Mouse (Mus musculus): ENCODE data around the gene Ugt1a6a. TPM values are rescaled to one million over a fixed set of nuclear protein-coding genes. Genes with fewer than 3 reads are reported as not detected.
"Not testable (repeated sequence)": the region's sequence is repeated elsewhere in the genome, so short reads cannot be mapped to it uniquely, and the experiment has no call there.

The Ugt1a6a gene
- polyA plus RNA-seq, 1 experiment from 2014 or later = not detected

DNA sequence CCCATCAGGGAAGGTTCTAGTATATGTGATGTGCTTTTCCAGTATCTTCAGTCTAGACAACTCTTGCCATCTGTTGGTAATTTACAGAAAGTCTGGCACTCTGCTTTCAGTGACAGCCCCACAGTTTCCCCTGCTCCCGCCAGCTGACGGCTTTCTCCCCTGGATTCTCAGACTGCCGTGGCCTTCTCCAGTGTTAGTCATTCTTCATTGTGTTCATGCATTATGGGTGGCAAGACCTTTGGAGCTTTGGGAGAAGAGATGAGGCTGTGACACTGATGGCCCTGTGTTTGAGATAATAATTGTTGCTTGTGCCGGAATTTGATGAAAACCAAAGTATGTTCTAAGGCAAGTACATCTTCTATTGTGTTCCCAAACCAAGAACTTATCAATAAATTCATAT, 84.0 kb downstream of the Ugt1a6a start:
- Histone ChIP-seq H3K4me1 (ENCODE audit: control insufficient read depth, insufficient read depth, low read length) (no peaks in the 10 kb centered on the region), H3K4me3 (ENCODE audit: low read depth, low read length) (no peak overlapping the region), H3K27ac (ENCODE audit: low read depth, low read length) (no peak overlapping the region), H3K9me3 (ENCODE audit: control insufficient read depth, low read length) (peaks cover 41% of the 10 kb centered on the region), H3K4me2 (ENCODE audit: low read depth) (no peak overlapping the region), H3K9ac (ENCODE audit: low read length) (no peak overlapping the region), H3K27me3 (ENCODE audit: control insufficient read depth, insufficient read depth, low read length) (no peaks in the 10 kb centered on the region), H3K36me3 (ENCODE audit: control insufficient read depth, insufficient read depth, low read length) (no peaks in the 10 kb centered on the region)
- DNase-seq (ENCODE audit: low spot score) = peak; percentile 12
- 53% methylated on average over 4 of the region's 4 CpGs for WGBS
- ATAC-seq (ENCODE audit: insufficient read depth, low FRiP score, low TSS enrichment) = no peak

DNA sequence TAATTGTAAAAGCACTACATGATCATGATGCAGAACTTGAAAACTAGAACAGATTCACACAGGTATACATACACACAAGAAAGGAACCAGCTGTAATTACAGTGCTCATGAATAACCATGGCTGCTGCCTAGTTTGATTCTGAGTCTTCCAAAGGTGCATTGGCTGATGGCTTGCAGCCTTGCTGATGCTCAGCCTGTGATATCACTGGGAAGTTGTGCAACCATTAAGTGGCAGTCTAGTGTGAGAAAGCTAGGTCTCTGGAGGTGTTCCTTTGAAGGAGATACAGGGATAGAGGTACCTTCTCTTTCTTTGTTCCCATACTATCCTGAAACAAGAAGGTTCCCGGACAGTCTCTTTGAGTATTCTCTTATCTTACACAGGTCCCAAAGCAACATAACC, 84.4 kb downstream of the Ugt1a6a start:
- WGBS = 21% methylated on average over 1 of the region's 1 CpGs
- Histone ChIP-seq H3K36me3 (ENCODE audit: control insufficient read depth, insufficient read depth, low read length) (no peaks in the 10 kb centered on the region), H3K4me3 (ENCODE audit: low read depth, low read length) (no peak overlapping the region), H3K4me2 (ENCODE audit: low read depth) (no peak overlapping the region), H3K9me3 (ENCODE audit: control insufficient read depth, low read length) (peaks cover 36% of the 10 kb centered on the region), H3K9ac (ENCODE audit: low read length) (no peak overlapping the region), H3K27me3 (ENCODE audit: control insufficient read depth, insufficient read depth, low read length) (no peaks in the 10 kb centered on the region), H3K27ac (ENCODE audit: low read depth, low read length) (no peak overlapping the region), H3K4me1 (ENCODE audit: control insufficient read depth, insufficient read depth, low read length) (no peaks in the 10 kb centered on the region)
- DNase-seq (ENCODE audit: low spot score) = peak; percentile 10
- ATAC-seq (ENCODE audit: insufficient read depth, low FRiP score, low TSS enrichment) = no peak

DNA sequence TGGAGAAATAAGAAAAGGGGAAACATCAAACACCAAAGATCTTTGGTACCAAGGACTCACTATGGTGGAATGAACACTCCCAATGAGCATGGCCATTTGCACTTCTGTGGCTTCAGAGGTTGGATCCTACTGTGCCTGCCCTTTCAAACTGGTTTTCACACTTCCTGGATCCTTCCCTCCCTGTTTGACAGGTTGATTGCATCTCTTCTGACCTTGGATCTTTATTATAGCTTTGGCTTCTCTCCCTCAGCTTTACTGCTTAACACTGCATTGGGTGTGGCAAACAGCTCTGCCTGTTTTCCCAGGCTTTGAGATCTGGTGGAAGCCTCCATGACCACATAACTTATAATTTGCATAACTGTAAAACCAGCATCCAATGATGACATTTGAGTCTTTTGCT, 85.7 kb downstream of the Ugt1a6a start:
- Histone ChIP-seq H3K36me3 (ENCODE audit: control insufficient read depth, insufficient read depth, low read length) (no peaks in the 10 kb centered on the region), H3K4me3 (ENCODE audit: low read depth, low read length) (no peak overlapping the region), H3K4me2 (ENCODE audit: low read depth) (no peak overlapping the region), H3K27me3 (ENCODE audit: control insufficient read depth, insufficient read depth, low read length) (no peaks in the 10 kb centered on the region), H3K4me1 (ENCODE audit: control insufficient read depth, insufficient read depth, low read length) (no peaks in the 10 kb centered on the region), H3K27ac (ENCODE audit: low read depth, low read length) (no peak overlapping the region), H3K9ac (ENCODE audit: low read length) (no peak overlapping the region), H3K9me3 (ENCODE audit: control insufficient read depth, low read length) (peaks cover 27% of the 10 kb centered on the region)
- DNase-seq (ENCODE audit: low spot score) (peak; percentile 11), ATAC-seq (ENCODE audit: insufficient read depth, low FRiP score, low TSS enrichment) (no peak)

DNA sequence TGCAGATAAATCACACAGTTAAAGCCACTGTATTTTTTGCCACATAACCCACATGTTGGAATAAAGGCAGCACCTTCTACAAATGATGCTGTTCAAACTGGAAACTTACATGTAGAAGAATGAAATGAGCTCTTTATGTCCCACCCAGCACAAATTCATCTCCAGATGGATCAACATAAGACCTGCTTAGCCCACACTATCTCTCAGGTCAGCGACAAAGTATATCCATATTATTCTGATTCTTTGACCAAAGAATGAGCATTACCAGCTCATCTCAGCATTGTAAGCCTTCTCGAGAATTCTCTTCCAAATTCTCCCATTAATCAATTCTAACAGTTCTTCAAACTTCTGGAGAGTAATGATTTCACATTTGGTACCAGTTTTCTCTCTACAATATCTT, 87.6 kb downstream of the Ugt1a6a start:
- peaks cover 29% of the 10 kb centered on the region for H3K9me3 ChIP-seq (ENCODE audit: control insufficient read depth, low read length)
- no peak overlapping the region for H3K4me3 ChIP-seq (ENCODE audit: low read depth, low read length)
- H3K4me2 ChIP-seq (ENCODE audit: low read depth) = no peak overlapping the region
- no peak overlapping the region for H3K27ac ChIP-seq (ENCODE audit: low read depth, low read length)
- H3K27me3 ChIP-seq (ENCODE audit: control insufficient read depth, insufficient read depth, low read length) = no peaks in the 10 kb centered on the region
- DNase-seq (ENCODE audit: low spot score) = no peak
- WGBS = 55% methylated on average over 2 of the region's 2 CpGs
- no peak overlapping the region for H3K9ac ChIP-seq (ENCODE audit: low read length)
- no peaks in the 10 kb centered on the region for H3K4me1 ChIP-seq (ENCODE audit: control insufficient read depth, insufficient read depth, low read length)
- no peaks in the 10 kb centered on the region for H3K36me3 ChIP-seq (ENCODE audit: control insufficient read depth, insufficient read depth, low read length)
- ATAC-seq (ENCODE audit: insufficient read depth, low FRiP score, low TSS enrichment) = no peak

DNA sequence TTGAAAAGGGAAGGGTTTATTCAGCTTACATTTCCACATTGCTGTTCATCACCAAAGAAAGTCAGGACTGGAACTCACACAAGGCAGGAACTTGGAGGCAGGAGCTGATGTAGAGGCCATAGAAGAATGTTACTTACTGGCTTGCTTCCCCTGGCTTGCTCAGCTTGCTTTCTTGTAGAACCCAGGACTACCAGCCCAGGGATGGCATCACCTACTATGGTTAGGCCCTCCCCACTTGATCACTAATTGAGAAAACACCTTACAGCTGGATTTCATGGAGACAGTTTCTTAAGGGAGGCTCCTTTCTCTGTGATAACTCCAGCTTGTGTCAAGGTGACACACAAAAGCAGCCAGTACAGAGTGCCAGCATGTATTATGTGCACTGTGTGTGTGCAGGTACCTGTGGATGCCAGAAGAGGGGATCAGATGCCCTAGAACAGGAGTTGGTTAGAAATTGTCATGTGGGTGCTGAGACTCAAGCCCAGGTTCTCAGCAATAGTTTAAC, 88.5 kb downstream of the Ugt1a6a start:
- H3K9ac ChIP-seq (ENCODE audit: low read length); H3K4me1 ChIP-seq (ENCODE audit: control insufficient read depth, insufficient read depth, low read length): not testable (repeated sequence)
- peak; percentile 8 for DNase-seq (ENCODE audit: low spot score)

DNA sequence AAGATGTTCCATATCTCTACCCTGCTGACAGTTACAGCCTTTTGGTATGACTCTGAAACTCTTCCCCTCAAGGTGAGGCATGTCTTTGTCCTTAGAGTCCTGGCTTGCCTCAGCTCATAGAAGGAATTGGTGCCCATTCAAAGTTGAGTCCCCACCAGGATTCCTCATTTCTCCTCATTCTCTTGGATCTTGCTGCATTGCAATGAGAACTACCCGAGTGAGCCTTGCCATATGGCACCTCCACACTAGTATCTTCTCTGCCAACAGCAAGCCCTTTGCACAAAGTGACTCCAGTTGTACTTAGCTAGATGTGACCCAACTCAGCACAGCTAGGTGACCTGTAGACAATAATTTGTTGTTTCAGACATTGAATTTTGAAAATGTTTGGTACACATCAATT, 89.0 kb downstream of the Ugt1a6a start:
- peak; percentile 10 for DNase-seq (ENCODE audit: low spot score)
- Histone ChIP-seq H3K27ac (ENCODE audit: low read depth, low read length) (no peak overlapping the region), H3K9me3 (ENCODE audit: control insufficient read depth, low read length) (peaks cover 38% of the 10 kb centered on the region), H3K4me1 (ENCODE audit: control insufficient read depth, insufficient read depth, low read length) (no peaks in the 10 kb centered on the region), H3K4me3 (ENCODE audit: low read depth, low read length) (no peak overlapping the region), H3K4me2 (ENCODE audit: low read depth) (no peak overlapping the region), H3K9ac (ENCODE audit: low read length) (no peak overlapping the region), H3K27me3 (ENCODE audit: control insufficient read depth, insufficient read depth, low read length) (no peaks in the 10 kb centered on the region), H3K36me3 (ENCODE audit: control insufficient read depth, insufficient read depth, low read length) (no peaks in the 10 kb centered on the region)
- no peak for ATAC-seq (ENCODE audit: insufficient read depth, low FRiP score, low TSS enrichment)
- WGBS = 64% methylated on average over 1 of the region's 1 CpGs

More for the DNA sequence above, 88.5 kb downstream of the Ugt1a6a start:
- H3K27ac ChIP-seq (ENCODE audit: low read depth, low read length); H3K4me2 ChIP-seq (ENCODE audit: low read depth); H3K36me3 ChIP-seq (ENCODE audit: control insufficient read depth, insufficient read depth, low read length); H3K4me3 ChIP-seq (ENCODE audit: low read depth, low read length); H3K27me3 ChIP-seq (ENCODE audit: control insufficient read depth, insufficient read depth, low read length); ATAC-seq (ENCODE audit: insufficient read depth, low FRiP score, low TSS enrichment): not testable (repeated sequence)
- H3K9me3 ChIP-seq (ENCODE audit: control insufficient read depth, low read length) = peaks cover 33% of the 10 kb centered on the region

DNA sequence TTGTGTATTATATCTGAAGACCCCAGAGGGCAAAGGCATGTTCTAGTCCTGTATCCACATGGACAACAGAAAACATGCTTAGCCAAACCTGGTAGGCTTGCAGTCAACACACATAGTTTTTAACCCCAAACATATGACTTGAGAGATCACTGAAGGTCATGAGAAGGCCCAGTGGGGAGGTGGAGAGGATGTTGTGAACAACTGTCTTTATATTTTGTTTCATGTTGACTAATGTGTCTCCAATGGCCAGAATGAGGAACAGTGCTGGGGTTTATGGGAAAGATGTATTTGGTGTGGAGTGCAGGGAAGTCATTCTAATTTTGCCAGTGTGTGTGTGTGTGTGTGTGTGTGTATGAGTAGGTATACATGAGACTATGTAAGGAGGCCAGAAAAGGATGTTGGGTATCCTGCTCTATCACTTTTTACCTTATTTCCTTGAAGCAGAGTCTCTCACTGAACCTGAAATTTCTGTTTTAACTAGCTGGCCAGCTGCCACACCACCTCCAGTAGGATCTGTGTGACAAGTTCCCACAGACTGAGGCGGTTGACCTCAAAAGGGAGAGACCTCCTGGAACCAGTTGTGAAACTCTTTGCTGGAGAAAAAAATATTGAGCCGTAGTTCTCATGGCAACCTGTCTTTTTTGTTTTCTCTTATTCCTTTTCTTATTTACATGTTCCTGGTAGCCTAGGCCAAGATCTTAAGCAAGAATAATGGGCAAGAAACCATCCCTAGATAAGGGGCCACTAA, 89.6 kb downstream of the Ugt1a6a start:
- Histone ChIP-seq H3K9ac (ENCODE audit: low read length) (no peak overlapping the region), H3K27me3 (ENCODE audit: control insufficient read depth, insufficient read depth, low read length) (no peaks in the 10 kb centered on the region), H3K9me3 (ENCODE audit: control insufficient read depth, low read length) (peaks cover 40% of the 10 kb centered on the region), H3K36me3 (ENCODE audit: control insufficient read depth, insufficient read depth, low read length) (no peaks in the 10 kb centered on the region), H3K27ac (ENCODE audit: low read depth, low read length) (no peak overlapping the region), H3K4me1 (ENCODE audit: control insufficient read depth, insufficient read depth, low read length) (no peaks in the 10 kb centered on the region), H3K4me3 (ENCODE audit: low read depth, low read length) (no peak overlapping the region), H3K4me2 (ENCODE audit: low read depth) (no peak overlapping the region)
- DNase-seq (ENCODE audit: low spot score) (no peak), ATAC-seq (ENCODE audit: insufficient read depth, low FRiP score, low TSS enrichment) (no peak)
- WGBS = 72% methylated on average over 2 of the region's 2 CpGs

DNA sequence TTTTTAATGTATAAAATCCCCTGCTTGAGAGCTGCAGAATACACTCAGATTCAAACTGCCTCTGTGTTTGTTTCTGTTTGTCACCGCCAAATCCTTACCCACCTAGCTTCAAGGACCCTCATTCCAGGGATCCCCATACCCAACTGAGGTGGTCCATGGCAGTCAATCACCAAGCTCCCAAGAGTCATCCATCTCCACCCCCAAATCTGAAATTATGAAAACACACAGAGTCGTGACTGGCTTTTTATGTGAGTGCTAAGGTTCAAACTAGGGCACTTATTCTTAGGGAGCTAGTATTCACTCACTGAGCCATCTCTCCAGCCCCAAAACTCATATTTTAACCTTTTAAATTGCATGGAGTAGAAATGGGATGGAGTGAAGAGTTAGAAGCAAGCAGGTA, 90.7 kb downstream of the Ugt1a6a start:
- WGBS = 49% methylated on average over 2 of the region's 2 CpGs
- H3K27me3 ChIP-seq (ENCODE audit: control insufficient read depth, insufficient read depth, low read length); H3K4me3 ChIP-seq (ENCODE audit: low read depth, low read length); ATAC-seq (ENCODE audit: insufficient read depth, low FRiP score, low TSS enrichment); H3K4me2 ChIP-seq (ENCODE audit: low read depth); H3K27ac ChIP-seq (ENCODE audit: low read depth, low read length); H3K9ac ChIP-seq (ENCODE audit: low read length); H3K4me1 ChIP-seq (ENCODE audit: control insufficient read depth, insufficient read depth, low read length); H3K36me3 ChIP-seq (ENCODE audit: control insufficient read depth, insufficient read depth, low read length); DNase-seq (ENCODE audit: low spot score): not testable (repeated sequence)
- peaks cover 51% of the 10 kb centered on the region for H3K9me3 ChIP-seq (ENCODE audit: control insufficient read depth, low read length)

DNA sequence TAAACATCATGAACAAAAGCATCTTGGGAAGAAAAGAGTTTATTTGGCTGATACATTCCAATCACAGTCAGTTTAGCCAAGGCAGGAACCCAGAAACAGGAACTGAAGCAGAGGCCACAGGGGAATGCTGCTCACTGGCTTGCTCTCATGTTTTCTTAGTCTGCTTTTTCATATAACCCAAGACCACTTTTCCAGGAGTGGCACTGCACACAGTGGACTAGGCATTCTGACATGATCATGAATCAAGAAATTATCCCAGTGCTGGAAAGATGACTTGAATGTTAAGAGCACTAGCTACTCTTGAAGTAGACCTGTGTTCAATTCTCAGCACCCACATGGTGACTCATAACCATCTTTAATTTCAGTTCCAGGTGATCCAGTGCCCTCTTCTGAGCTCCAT, 91.1 kb downstream of the Ugt1a6a start:
- H3K4me3 ChIP-seq (ENCODE audit: low read depth, low read length) = no peak overlapping the region
- DNase-seq (ENCODE audit: low spot score) = no peak
- no peaks in the 10 kb centered on the region for H3K36me3 ChIP-seq (ENCODE audit: control insufficient read depth, insufficient read depth, low read length)
- H3K9me3 ChIP-seq (ENCODE audit: control insufficient read depth, low read length) = peaks cover 55% of the 10 kb centered on the region
- H3K27me3 ChIP-seq (ENCODE audit: control insufficient read depth, insufficient read depth, low read length) = no peaks in the 10 kb centered on the region
- H3K27ac ChIP-seq (ENCODE audit: low read depth, low read length) = no peak overlapping the region
- H3K4me1 ChIP-seq (ENCODE audit: control insufficient read depth, insufficient read depth, low read length) = no peaks in the 10 kb centered on the region
- ATAC-seq (ENCODE audit: insufficient read depth, low FRiP score, low TSS enrichment) = no peak
- no peak overlapping the region for H3K4me2 ChIP-seq (ENCODE audit: low read depth)
- H3K9ac ChIP-seq (ENCODE audit: low read length) = no peak overlapping the region

All from neural tube, embryonic 11.5 days (tissue).